Mouse (Mus musculus): Measurements from ENCODE around the gene Uprt. TPM values are rescaled to one million over a fixed set of nuclear protein-coding genes. Genes with fewer than 3 reads are reported as not detected.

The Uprt gene
- 1 to 10 TPM; 6.6 to 8.0 TPM for total RNA-seq (2023)

DNA sequence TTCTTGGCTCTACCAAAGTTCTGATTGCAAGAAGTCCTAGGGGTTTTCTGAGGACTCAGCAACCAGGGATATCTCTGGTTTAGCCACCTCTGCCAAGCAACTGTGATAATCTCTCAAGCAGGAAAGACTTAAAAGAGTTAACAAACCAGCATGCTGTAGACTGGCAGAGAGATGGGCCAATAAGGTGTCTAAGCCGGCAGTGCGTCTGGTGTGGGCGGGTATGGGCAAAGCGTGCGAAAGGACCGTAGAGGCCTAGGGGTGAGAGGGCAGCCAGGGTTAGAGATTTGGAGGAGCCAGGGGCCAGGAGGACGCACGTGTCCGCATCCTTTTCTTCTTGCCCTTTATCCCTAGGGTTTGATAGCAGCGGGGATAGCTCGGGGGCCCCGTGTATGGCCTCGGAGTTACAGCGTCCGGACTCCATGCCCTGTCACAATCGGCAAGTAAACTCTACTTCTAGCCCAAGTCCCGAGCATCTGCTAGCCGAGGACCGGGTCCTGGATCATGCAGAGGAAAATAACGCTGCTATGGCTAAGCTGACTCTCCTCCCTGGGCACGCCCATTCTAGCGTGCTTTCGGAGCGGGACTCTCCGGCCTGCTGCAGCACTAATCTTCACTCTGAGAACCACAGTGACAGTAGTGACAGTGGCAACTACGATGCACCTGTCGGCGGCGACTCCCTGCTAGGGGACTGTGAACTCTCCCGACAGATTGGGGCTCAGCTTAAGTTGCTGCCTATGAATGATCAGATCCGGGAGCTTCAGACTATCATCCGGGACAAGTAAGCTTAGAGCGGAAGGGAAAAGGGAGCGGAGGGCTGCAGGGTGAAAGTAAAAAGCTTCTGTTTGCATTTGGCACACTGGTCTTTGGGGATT is at the start of gene Uprt:
Gene Uprt (plus strand): TSS at position 247 of the 872 bp plus-strand sequence.

Other genes starting within 250 kb of the Uprt start
- 10 to 100 TPM; 22.5 to 25.2 TPM for gene Abcb7, start 69.0 kb upstream of the Uprt start, total RNA-seq (2023)
- under 1 TPM; 0.53 to 0.67 TPM for gene Zdhhc15, start 188.2 kb downstream of the Uprt start, total RNA-seq (2023)